In genomic region chr14:104702283-104702893, GRCm38 (mm10) we compare ENCODE assay signal across 26 mouse cellular contexts.
DNase-seq lines count a peak whose midpoint lies in the region; ATAC-seq lines count a peak whose summit lies in the region.
"Had no signal": no experiment of that assay in that cellular context is flagged by ENCODE, and none has a peak within 500 bp of the region (broad histone marks: within the 10 kb centered on the region; RNA-seq: fewer than 3 reads in every experiment).

No protein-coding gene starts in this region.

- ATAC-seq in forebrain, embryonic 11.5 days (replicated peaks; ENCODE audit: low FRiP score), result 0 out of 2 replicates have a peak, but pooled peaks have one; percentile 46
- ATAC-seq in forebrain, embryonic 13.5 days, result no peak
- peak; percentile 24; the same call in 1 of the 2 replicates for ATAC-seq in hindbrain, embryonic 14.5 days (ENCODE audit: low FRiP score)
- no peak for ATAC-seq in hindbrain, embryonic 16.5 days
- peak; percentile 69; the same call in 1 of the 2 replicates for ATAC-seq in neural tube, embryonic 13.5 days (ENCODE audit: low read depth)
- ATAC-seq: forebrain, embryonic 15.5 days; inflammation-experienced regulatory T-cells, adult 6 months; intestine, embryonic 16.5 days; Patski had no signal

- no peaks in the 10 kb centered on the region for H3K36me3 ChIP-seq in forebrain, embryonic 11.5 days (ENCODE audit: control insufficient read depth, insufficient read depth, low read length)
- no peaks in the 10 kb centered on the region for H3K36me3 ChIP-seq in forebrain, embryonic 13.5 days (ENCODE audit: poor library complexity, severe bottlenecking)
- no peaks in the 10 kb centered on the region for H3K36me3 ChIP-seq in hindbrain, embryonic 14.5 days (replicated peaks; ENCODE audit: control insufficient read depth, insufficient read depth)
- no peaks in the 10 kb centered on the region for H3K36me3 ChIP-seq in hindbrain, embryonic 16.5 days (ENCODE audit: control insufficient read depth, insufficient read depth, low read length)
- H3K36me3 ChIP-seq in neural tube, embryonic 13.5 days, result no peaks in the 10 kb centered on the region
- H3K36me3 ChIP-seq: embryonic facial prominence, embryonic 13.5 days; forebrain, embryonic 10.5 days; forebrain, embryonic 15.5 days; G1E had no signal

- no peaks in the 10 kb centered on the region for H3K4me1 ChIP-seq in forebrain, embryonic 11.5 days (replicated peaks; ENCODE audit: control insufficient read depth, insufficient read depth, low read length)
- H3K4me1 ChIP-seq in forebrain, embryonic 13.5 days, result no peaks in the 10 kb centered on the region
- no peaks in the 10 kb centered on the region for H3K4me1 ChIP-seq in hindbrain, embryonic 14.5 days (replicated peaks; ENCODE audit: control insufficient read depth, insufficient read depth, low read length)
- H3K4me1 ChIP-seq in hindbrain, embryonic 16.5 days (ENCODE audit: control insufficient read depth, insufficient read depth, low read depth, low read length), result no peaks in the 10 kb centered on the region
- peaks cover 9% of the 10 kb centered on the region; the same call in 1 of the 2 replicates for H3K4me1 ChIP-seq in neural tube, embryonic 13.5 days (replicated peaks)
- H3K4me1 ChIP-seq: forebrain, embryonic 15.5 days had no signal

- no peak overlapping the region for H3K4me2 ChIP-seq in forebrain, embryonic 11.5 days (ENCODE audit: low read depth, low read length, severe bottlenecking)
- H3K4me2 ChIP-seq in forebrain, embryonic 13.5 days, result no peak overlapping the region
- H3K4me2 ChIP-seq in hindbrain, embryonic 14.5 days (replicated peaks), result no peak overlapping the region
- H3K4me2 ChIP-seq in hindbrain, embryonic 16.5 days (ENCODE audit: low read length), result no peak overlapping the region
- no peak overlapping the region for H3K4me2 ChIP-seq in neural tube, embryonic 13.5 days
- H3K4me2 ChIP-seq: embryonic facial prominence, embryonic 13.5 days; forebrain, embryonic 15.5 days; heart, embryonic 11.5 days had no signal

- H3K4me3 ChIP-seq in forebrain, embryonic 11.5 days (ENCODE audit: low read depth, low read length), result no peak overlapping the region
- H3K4me3 ChIP-seq in forebrain, embryonic 13.5 days, result no peak overlapping the region
- H3K4me3 ChIP-seq in hindbrain, embryonic 14.5 days (replicated peaks; ENCODE audit: low read length), result no peak overlapping the region
- H3K4me3 ChIP-seq in hindbrain, embryonic 16.5 days (ENCODE audit: low read length), result no peak overlapping the region
- H3K4me3 ChIP-seq in neural tube, embryonic 13.5 days, result no peak overlapping the region
- H3K4me3 ChIP-seq: embryonic facial prominence, embryonic 13.5 days; forebrain, embryonic 10.5 days; forebrain, embryonic 15.5 days; heart, adult 2 months had no signal

- no peak overlapping the region for H3K9ac ChIP-seq in forebrain, embryonic 11.5 days (ENCODE audit: low read length)
- H3K9ac ChIP-seq in forebrain, embryonic 13.5 days, result no peak overlapping the region
- H3K9ac ChIP-seq in hindbrain, embryonic 14.5 days, result no peak overlapping the region
- H3K9ac ChIP-seq in hindbrain, embryonic 16.5 days (ENCODE audit: low read depth, low read length), result no peak overlapping the region
- H3K9ac ChIP-seq in neural tube, embryonic 13.5 days, result no peak overlapping the region
- H3K9ac ChIP-seq: embryonic facial prominence, embryonic 13.5 days; forebrain, embryonic 15.5 days had no signal

- no peak for DNase-seq in forebrain, embryonic 11.5 days (ENCODE audit: low spot score)
- DNase-seq in hindbrain, embryonic 14.5 days (ENCODE audit: low spot score), result no peak
- no peak for DNase-seq in neural tube, embryonic 10.5 days (ENCODE audit: extremely low spot score, low spot score)
- no peak for DNase-seq in adrenal gland, adult (ENCODE audit: inconsistent age in 2 of 2, low spot score in 1 of 2)
- DNase-seq: adrenal gland, adult 2 months; adrenal gland, postnatal 14 days; B cell, adult 2 months; cerebellum, adult 11 months; cerebellum, adult 2 months; cerebellum, adult 9-11 months; cerebellum, postnatal 25 days; gastrocnemius, postnatal 25 days; heart, adult 2 months; kidney, adult 18-20 months had no signal

- H3K27ac ChIP-seq in forebrain, embryonic 11.5 days (ENCODE audit: low read depth, low read length), result no peak overlapping the region
- H3K27ac ChIP-seq in forebrain, embryonic 13.5 days, result no peak overlapping the region
- no peak overlapping the region for H3K27ac ChIP-seq in hindbrain, embryonic 14.5 days
- H3K27ac ChIP-seq in hindbrain, embryonic 16.5 days (ENCODE audit: low read depth, low read length), result no peak overlapping the region
- H3K27ac ChIP-seq in neural tube, embryonic 13.5 days (replicated peaks), result peak overlapping the region; percentile 7
- H3K27ac ChIP-seq: embryonic facial prominence, embryonic 13.5 days; forebrain, embryonic 10.5 days; forebrain, embryonic 15.5 days; heart, adult 2 months had no signal

- no peaks in the 10 kb centered on the region for H3K27me3 ChIP-seq in forebrain, embryonic 11.5 days (ENCODE audit: control insufficient read depth, insufficient read depth, low read length)
- H3K27me3 ChIP-seq in forebrain, embryonic 13.5 days, result no peaks in the 10 kb centered on the region
- no peaks in the 10 kb centered on the region for H3K27me3 ChIP-seq in hindbrain, embryonic 14.5 days (ENCODE audit: control insufficient read depth, insufficient read depth, low read length)
- H3K27me3 ChIP-seq in hindbrain, embryonic 16.5 days (replicated peaks; ENCODE audit: control insufficient read depth, insufficient read depth, low read length), result no peaks in the 10 kb centered on the region
- H3K27me3 ChIP-seq in neural tube, embryonic 13.5 days, result no peaks in the 10 kb centered on the region
- H3K27me3 ChIP-seq: CH12.LX; embryonic facial prominence, embryonic 13.5 days; forebrain, embryonic 15.5 days; Patski had no signal

- 63% methylated on average over 8 of the region's 8 CpGs for whole genome bisulfite sequencing in forebrain, embryonic 11.5 days
- 53% methylated on average over 8 of the region's 8 CpGs for WGBS in forebrain, embryonic 13.5 days
- 68% methylated on average over 8 of the region's 8 CpGs for WGBS in hindbrain, embryonic 14.5 days
- WGBS in hindbrain, embryonic 16.5 days, result 62% methylated on average over 8 of the region's 8 CpGs
- 50% methylated on average over 8 of the region's 8 CpGs for WGBS in neural tube, embryonic 13.5 days

- no peaks in the 10 kb centered on the region for H3K9me3 ChIP-seq in forebrain, embryonic 11.5 days (ENCODE audit: control insufficient read depth, low read length)
- no peaks in the 10 kb centered on the region for H3K9me3 ChIP-seq in forebrain, embryonic 13.5 days (replicated peaks)
- no peaks in the 10 kb centered on the region for H3K9me3 ChIP-seq in hindbrain, embryonic 14.5 days (ENCODE audit: control insufficient read depth, low read length)
- no peaks in the 10 kb centered on the region for H3K9me3 ChIP-seq in hindbrain, embryonic 16.5 days (ENCODE audit: control insufficient read depth, low read length)
- H3K9me3 ChIP-seq in neural tube, embryonic 13.5 days, result no peaks in the 10 kb centered on the region
- H3K9me3 ChIP-seq: embryonic facial prominence, embryonic 13.5 days; forebrain, embryonic 10.5 days; forebrain, embryonic 15.5 days had no signal

Comparison
In these comparisons a context has a peak if more than half of its experiments do, and no peak if none do; other contexts are left out.
1. ATAC-seq: peak in forebrain, embryonic 11.5 days (single experiment), hindbrain, embryonic 14.5 days (single experiment) and neural tube, embryonic 13.5 days (single experiment); none in forebrain, embryonic 13.5 days (single experiment) and hindbrain, embryonic 16.5 days (single experiment).